Mouse (Mus musculus): ENCODE measurements around the gene Cyp2d12.

DNA sequence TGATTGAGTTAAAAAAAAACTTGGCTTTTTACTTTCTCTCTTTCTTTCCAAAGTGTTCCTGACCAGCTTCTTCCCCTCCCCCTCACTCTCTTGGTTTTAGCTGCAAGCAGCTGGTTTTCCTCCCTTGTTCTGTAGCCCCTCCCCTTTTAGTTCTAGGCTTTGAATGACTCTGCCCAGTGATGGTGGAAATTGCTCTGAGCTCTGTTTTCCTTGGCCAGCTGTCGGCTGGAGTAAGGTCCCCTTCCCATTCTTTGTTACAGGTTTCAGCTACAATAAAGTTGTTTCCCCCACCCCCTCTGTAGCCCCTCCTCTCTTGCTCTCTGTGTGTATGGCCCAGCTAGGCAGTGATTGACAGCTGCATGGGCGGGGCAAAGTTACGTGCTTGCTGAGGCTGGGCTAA, 47.9 kb upstream of the Cyp2d12 start:
- no peak for TF ChIP-seq CTCF (IDR thresholded peaks at IDR 0.05)
- no peak for TF ChIP-seq EP300 (IDR thresholded peaks at IDR 0.05)
